Mouse (Mus musculus) limb, embryonic 13.5 days (tissue): ENCODE results near the gene Tpst2. TPM values are rescaled to one million over a fixed set of nuclear protein-coding genes. Genes with fewer than 3 reads are reported as not detected.
A peak's percentile ranks its signal among the peaks of the same experiment; 100 is the strongest.

Experiments
- ATAC-seq: fragments of 200-750 bp; cut with Nextera tagmentation; 2 replicates; pipeline ENCODE4 v1.8.0; 2017; ENCODE audit warnings: low read depth, moderate number of reproducible peaks, moderate TSS enrichment; ENCODE audit not compliant: low FRiP score
- H3K27ac ChIP-seq: fragments of 300-500 bp; sonication (generic); 2 replicates; pipeline ENCODE4 v1.5.1; 2015; ENCODE audit warnings: inconsistent platforms, mild to moderate bottlenecking, moderate library complexity
- H3K27me3 ChIP-seq: fragments of 300-500 bp; sonication (generic); 2 replicates; pipeline ENCODE4 v1.6.1; 2015; ENCODE audit warnings: mild to moderate bottlenecking, inconsistent platforms
- H3K36me3 ChIP-seq: fragments of 300-500 bp; sonication (generic); 2 replicates; pipeline ENCODE4 v1.6.1; 2015; ENCODE audit warnings: inconsistent platforms, mild to moderate bottlenecking, moderate library complexity
- H3K4me1 ChIP-seq: fragments of 300-500 bp; sonication (generic); 2 replicates; pipeline ENCODE4 v1.6.1; 2015; ENCODE audit warnings: inconsistent platforms
- H3K4me2 ChIP-seq: fragments of 300-500 bp; sonication (generic); replicated peaks from 2 replicates; pipeline ENCODE4 v1.6.1; 2015; ENCODE audit warnings: inconsistent platforms, mild to moderate bottlenecking, moderate library complexity
- H3K4me3 ChIP-seq: fragments of 300-500 bp; sonication (generic); 2 replicates; pipeline ENCODE4 v1.5.1; 2015; ENCODE audit warnings: moderate library complexity, mild to moderate bottlenecking, inconsistent platforms
- H3K9ac ChIP-seq: fragments of 300-500 bp; sonication (generic); 2 replicates; pipeline ENCODE4 v1.6.1; 2015; ENCODE audit warnings: mild to moderate bottlenecking, inconsistent platforms
- H3K9me3 ChIP-seq: fragments of 300-500 bp; sonication (generic); 2 replicates; pipeline ENCODE4 v1.6.1; 2016; ENCODE audit warnings: inconsistent platforms
- WGBS: fragments of 180-500 bp; shearing (Covaris S2); methylation state at CpG from one replicate; pipeline ENCODE4 v1.1.7; 2015; 5-methylcytosine and 5-hydroxymethylcytosine counted together
- polyA plus RNA-seq: library from polyadenylated mRNA; unstranded; fragments of >200 nt; fragmentation: Nextera tagmentation; extraction: Ambion mirVana; gene quantifications from 2 replicates; pipeline ENCODE4 v1.2.1, GENCODE M21; 2015

The Tpst2 gene
- polyA plus RNA-seq, 1 experiment from 2014 or later: 42.3 TPM

DNA sequence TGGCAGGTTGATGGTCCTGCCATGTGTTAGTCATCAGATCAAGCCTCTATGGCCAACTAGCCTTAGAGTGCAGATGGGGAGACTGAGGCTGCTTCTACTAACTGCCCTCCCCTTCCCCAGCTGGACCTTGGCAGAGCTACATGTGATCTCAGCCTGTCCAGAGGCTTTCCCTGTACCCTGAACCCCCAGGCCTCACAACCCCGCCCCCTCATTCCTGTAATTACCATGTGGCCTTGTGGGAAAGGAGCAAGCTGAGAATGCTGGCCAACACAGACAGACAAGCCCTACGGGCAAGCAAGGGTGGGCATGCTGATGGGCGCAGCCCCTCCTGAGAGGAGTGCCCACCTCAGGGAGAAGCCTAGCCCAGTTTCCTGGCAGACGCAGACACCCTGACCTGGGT lies 18.2 kb downstream of the Tpst2 start:
- ATAC-seq: no peak
- Histone ChIP-seq H3K27me3 (no peaks in the 10 kb centered on the region), H3K4me3 (no peak overlapping the region), H3K9ac (no peak overlapping the region), H3K4me1 (peaks cover 33% of the 10 kb centered on the region), H3K4me2 (no peak overlapping the region), H3K27ac (no peak overlapping the region), H3K36me3 (no peaks in the 10 kb centered on the region), H3K9me3 (no peaks in the 10 kb centered on the region)
- 66% methylated on average over 4 of the region's 4 CpGs for WGBS

- Histone ChIP-seq H3K4me3 (no peak overlapping the region), H3K27ac (no peak overlapping the region), H3K4me1 (peaks cover 29% of the 10 kb centered on the region), H3K9ac (no peak overlapping the region), H3K36me3 (no peaks in the 10 kb centered on the region), H3K27me3 (no peaks in the 10 kb centered on the region), H3K9me3 (no peaks in the 10 kb centered on the region), H3K4me2 (no peak overlapping the region)
- no peak for ATAC-seq
- 53% methylated on average over 8 of the region's 8 CpGs for WGBS
Measured at GRCm38 (mm10) chr5:112295162-112295561, 18.7 kb downstream of the Tpst2 start.

DNA sequence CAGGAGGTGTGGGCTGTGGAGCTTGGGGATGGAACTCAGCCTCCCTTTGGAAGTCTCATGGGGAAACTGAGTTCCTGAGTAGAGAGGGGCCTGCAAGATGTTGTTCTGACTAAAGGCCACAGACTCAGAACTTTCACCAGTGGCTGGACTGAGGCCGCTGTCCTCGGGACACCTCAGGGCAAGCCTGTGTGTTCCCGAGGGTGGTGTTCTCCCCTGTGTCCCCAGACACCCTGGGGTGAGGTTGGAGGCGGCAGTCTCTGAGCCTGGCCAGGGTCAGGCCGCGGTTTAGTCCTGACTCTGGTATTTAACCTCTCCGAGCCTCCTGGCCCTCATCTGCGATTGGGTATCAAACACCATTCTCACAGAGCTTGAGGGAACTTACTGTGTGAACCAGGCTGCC lies 19.1 kb downstream of the Tpst2 start:
- H3K27ac ChIP-seq: no peak overlapping the region
- peaks cover 25% of the 10 kb centered on the region for H3K4me1 ChIP-seq
- no peaks in the 10 kb centered on the region for H3K27me3 ChIP-seq
- H3K36me3 ChIP-seq: no peaks in the 10 kb centered on the region
- WGBS: 60% methylated on average over 8 of the region's 8 CpGs
- ATAC-seq: no peak
- H3K4me2 ChIP-seq: no peak overlapping the region
- H3K9ac ChIP-seq: no peak overlapping the region
- H3K9me3 ChIP-seq: no peaks in the 10 kb centered on the region
- no peak overlapping the region for H3K4me3 ChIP-seq

DNA sequence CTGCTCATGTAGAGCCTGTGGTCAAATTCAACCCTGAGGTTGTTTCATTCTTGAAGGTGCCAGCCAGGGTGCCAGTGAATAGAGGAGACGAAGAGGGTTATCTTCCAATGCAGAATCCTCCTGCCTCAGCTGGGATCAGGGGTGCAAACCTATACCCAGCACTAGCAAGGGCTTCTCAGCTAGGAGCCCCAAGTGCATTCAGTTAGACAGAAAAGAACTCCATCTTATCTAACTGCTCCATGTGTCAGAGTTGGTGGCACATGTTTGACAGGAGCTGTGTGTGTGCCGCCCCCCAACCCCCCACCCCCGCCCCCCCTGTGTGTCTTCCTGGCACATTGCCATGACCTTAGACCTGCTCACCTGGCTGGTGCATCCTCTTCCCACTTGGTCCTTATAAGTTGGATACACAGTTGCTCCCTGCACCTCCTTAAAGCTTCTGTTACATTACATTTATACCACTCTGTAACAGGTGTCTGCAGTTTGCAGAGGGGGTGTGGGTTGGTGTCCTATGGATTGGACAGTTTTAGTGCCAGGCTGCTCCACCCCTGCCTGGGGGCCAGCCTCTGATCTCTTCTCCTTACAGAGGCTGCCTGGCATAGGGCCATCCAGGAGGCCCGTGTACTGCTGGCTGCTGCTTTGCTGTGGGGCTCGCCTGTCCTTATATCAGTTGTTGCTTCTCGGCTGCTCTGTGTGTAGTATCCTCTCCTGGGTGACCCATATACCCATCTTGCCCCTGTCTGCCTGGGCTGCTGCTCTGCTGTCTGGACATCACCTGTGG lies 20.1 kb downstream of the Tpst2 start:
- Histone ChIP-seq H3K27me3 (no peaks in the 10 kb centered on the region), H3K27ac (no peak overlapping the region), H3K4me1 (peaks cover 22% of the 10 kb centered on the region), H3K9ac (no peak overlapping the region), H3K4me2 (no peak overlapping the region), H3K36me3 (no peaks in the 10 kb centered on the region), H3K4me3 (no peak overlapping the region), H3K9me3 (no peaks in the 10 kb centered on the region)
- 70% methylated on average over 6 of the region's 6 CpGs for WGBS
- no peak for ATAC-seq

- no peaks in the 10 kb centered on the region for H3K9me3 ChIP-seq
- H3K27ac ChIP-seq: no peak overlapping the region
- WGBS: 84% methylated on average over 2 of the region's 2 CpGs
- peaks cover 22% of the 10 kb centered on the region for H3K4me1 ChIP-seq
- no peaks in the 10 kb centered on the region for H3K27me3 ChIP-seq
- no peak overlapping the region for H3K4me2 ChIP-seq
- H3K36me3 ChIP-seq: no peaks in the 10 kb centered on the region
- H3K9ac ChIP-seq: no peak overlapping the region
- no peak overlapping the region for H3K4me3 ChIP-seq
- ATAC-seq: no peak
Measured at GRCm38 (mm10) chr5:112297257-112297656, 20.8 kb downstream of the Tpst2 start.

DNA sequence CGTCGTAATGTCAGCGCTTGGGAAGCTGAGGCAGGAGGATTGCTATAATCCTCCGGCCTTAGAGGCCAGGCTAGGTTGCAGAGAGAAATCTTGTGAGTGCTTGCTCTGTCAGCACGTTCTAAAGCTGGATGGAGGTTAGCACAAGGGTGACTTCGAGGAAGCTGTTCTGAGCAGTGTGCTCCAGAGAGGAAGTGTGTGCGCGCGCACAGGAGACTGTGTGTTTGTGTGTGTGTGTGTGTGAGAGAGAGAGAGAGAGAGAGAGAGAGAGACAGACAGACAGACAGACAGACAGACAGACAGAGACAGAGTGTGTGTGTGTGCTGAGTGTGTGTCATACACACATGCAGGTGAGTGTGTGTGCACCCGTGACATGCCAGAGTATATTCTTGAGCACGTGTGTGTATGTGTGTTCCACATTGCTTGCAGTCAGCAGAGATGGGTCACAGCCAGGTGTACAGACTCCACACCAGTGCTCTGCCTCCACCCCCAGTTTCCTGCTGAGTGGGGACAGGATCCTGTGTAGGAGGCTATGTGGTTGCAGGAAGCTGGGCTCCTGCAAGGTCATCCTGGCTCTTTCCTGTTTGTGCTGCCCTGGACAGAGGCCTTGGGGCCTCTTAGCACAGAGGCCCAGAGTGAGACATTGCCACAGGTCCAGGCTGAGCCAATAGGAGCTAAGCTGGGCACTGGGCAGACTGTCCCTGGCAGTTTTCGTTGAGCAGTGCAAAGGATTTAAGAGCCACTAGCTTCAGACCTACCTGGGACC lies 21.9 kb downstream of the Tpst2 start:
- Histone ChIP-seq H3K27ac (no peak overlapping the region), H3K27me3 (no peaks in the 10 kb centered on the region), H3K9ac (no peak overlapping the region), H3K9me3 (no peaks in the 10 kb centered on the region), H3K36me3 (no peaks in the 10 kb centered on the region), H3K4me1 (peaks cover 22% of the 10 kb centered on the region), H3K4me3 (no peak overlapping the region), H3K4me2 (no peak overlapping the region)
- no peak for ATAC-seq
- WGBS: 88% methylated on average over 12 of the region's 12 CpGs

- no peak for ATAC-seq
- 81% methylated on average over 4 of the region's 4 CpGs for WGBS
Measured at GRCm38 (mm10) chr5:112299399-112299798, 22.9 kb downstream of the Tpst2 start.

GRCm38 (mm10) chr5:112300112-112300511 lies 23.6 kb downstream of the Tpst2 start:
- Histone ChIP-seq H3K36me3 (peaks cover 7% of the 10 kb centered on the region), H3K4me1 (peaks cover 9% of the 10 kb centered on the region), H3K27ac (no peak overlapping the region), H3K9ac (no peak overlapping the region), H3K4me3 (no peak overlapping the region), H3K4me2 (no peak overlapping the region), H3K9me3 (no peaks in the 10 kb centered on the region), H3K27me3 (no peaks in the 10 kb centered on the region)
- 90% methylated on average over 2 of the region's 2 CpGs for WGBS
- no peak for ATAC-seq

More at GRCm38 (mm10) chr5:112299399-112299798, 22.9 kb downstream of the Tpst2 start:
- Histone ChIP-seq H3K9me3 (no peaks in the 10 kb centered on the region), H3K4me3 (no peak overlapping the region), H3K27me3 (no peaks in the 10 kb centered on the region), H3K4me2 (no peak overlapping the region), H3K36me3 (0 out of 2 replicates have a peak, but pooled peaks cover 3% of the 10 kb centered on the region), H3K27ac (0 out of 2 replicates have a peak overlapping the region, but pooled peaks have one; percentile 6), H3K9ac (no peak overlapping the region), H3K4me1 (peaks cover 16% of the 10 kb centered on the region)

DNA sequence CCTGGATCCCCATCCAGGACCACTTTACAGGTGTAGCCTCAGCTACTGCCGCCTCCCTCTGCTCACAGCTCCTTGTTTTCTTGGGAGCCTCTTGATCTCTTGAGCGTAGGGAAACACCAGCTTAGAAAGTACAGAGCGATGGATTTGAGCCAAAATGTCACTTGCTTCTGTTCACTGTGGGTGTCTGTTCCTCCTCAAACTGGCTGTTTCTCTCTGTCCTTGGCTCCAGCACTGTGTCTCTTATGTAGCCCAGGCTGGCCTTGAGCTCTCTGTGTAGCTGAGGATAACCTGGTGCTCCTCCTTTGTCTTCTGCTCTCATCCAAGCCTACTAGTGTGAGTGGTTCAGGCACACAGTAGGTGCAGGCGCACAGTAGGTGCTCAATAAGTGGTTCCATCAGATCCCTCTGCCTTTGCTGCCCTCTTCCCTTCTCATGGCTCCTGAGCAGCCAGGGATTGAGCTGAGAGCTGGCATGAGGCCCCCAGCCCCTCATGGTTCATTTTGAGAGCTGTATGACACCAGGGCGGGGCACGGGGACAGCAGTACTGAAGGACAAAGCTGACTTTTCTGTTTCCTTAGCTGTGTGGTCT lies 24.3 kb downstream of the Tpst2 start:
- peaks cover 6% of the 10 kb centered on the region for H3K4me1 ChIP-seq
- peaks cover 10% of the 10 kb centered on the region for H3K36me3 ChIP-seq
- H3K4me3 ChIP-seq: no peak overlapping the region
- no peak overlapping the region for H3K4me2 ChIP-seq
- no peak overlapping the region for H3K27ac ChIP-seq
- 91% methylated on average over 6 of the region's 6 CpGs for WGBS
- no peak overlapping the region for H3K9ac ChIP-seq
- H3K27me3 ChIP-seq: no peaks in the 10 kb centered on the region
- no peaks in the 10 kb centered on the region for H3K9me3 ChIP-seq
- ATAC-seq: no peak

GRCm38 (mm10) chr5:112301694-112302093 lies 25.2 kb downstream of the Tpst2 start:
- no peak overlapping the region for H3K9ac ChIP-seq
- no peak overlapping the region for H3K4me2 ChIP-seq
- WGBS: 83% methylated on average over 4 of the region's 4 CpGs
- H3K36me3 ChIP-seq: peaks cover 14% of the 10 kb centered on the region
- H3K4me1 ChIP-seq: peaks cover 5% of the 10 kb centered on the region
- H3K27ac ChIP-seq: no peak overlapping the region
- H3K27me3 ChIP-seq: no peaks in the 10 kb centered on the region
- no peak overlapping the region for H3K4me3 ChIP-seq
- no peaks in the 10 kb centered on the region for H3K9me3 ChIP-seq
- ATAC-seq: no peak

GRCm38 (mm10) chr5:112302310-112302709 lies 25.8 kb downstream of the Tpst2 start:
- 86% methylated on average over 5 of the region's 5 CpGs for WGBS

DNA sequence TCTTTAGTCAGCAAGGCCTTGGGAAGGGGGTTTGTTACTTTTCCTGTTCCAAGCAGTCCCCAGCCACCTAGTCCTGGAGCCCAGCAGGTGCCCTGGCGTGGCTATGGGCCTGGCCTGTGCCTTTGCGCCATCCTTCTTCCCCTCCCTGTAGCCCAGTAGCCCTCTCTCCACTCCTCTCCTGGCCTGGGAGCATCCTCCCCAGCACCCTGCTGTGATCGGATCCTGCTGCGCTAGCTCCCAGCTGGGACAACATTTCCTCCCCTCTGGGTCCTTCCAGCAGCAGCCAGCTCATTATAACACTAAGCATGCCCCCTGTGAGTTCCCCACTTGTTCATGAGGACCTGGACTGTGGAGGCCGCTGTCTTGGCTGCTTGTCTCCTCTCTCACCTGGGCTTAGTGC lies 29.4 kb downstream of the Tpst2 start:
- Histone ChIP-seq H3K27ac (no peak overlapping the region), H3K36me3 (peaks cover 51% of the 10 kb centered on the region), H3K9ac (no peak overlapping the region), H3K4me2 (no peak overlapping the region), H3K4me1 (no peaks in the 10 kb centered on the region), H3K4me3 (no peak overlapping the region), H3K9me3 (no peaks in the 10 kb centered on the region), H3K27me3 (no peaks in the 10 kb centered on the region)
- 77% methylated on average over 5 of the region's 5 CpGs for WGBS
- no peak for ATAC-seq

More at GRCm38 (mm10) chr5:112302310-112302709, 25.8 kb downstream of the Tpst2 start:
- H3K9ac ChIP-seq: no peak overlapping the region
- H3K36me3 ChIP-seq: peaks cover 16% of the 10 kb centered on the region
- no peak overlapping the region for H3K4me3 ChIP-seq
- H3K4me1 ChIP-seq: no peaks in the 10 kb centered on the region
- ATAC-seq: no peak
- no peaks in the 10 kb centered on the region for H3K9me3 ChIP-seq
- H3K27me3 ChIP-seq: no peaks in the 10 kb centered on the region
- H3K4me2 ChIP-seq: no peak overlapping the region
- H3K27ac ChIP-seq: no peak overlapping the region
